Mouse (Mus musculus): ENCODE measurements around the gene Csf1. TPM values are rescaled to one million over a fixed set of nuclear protein-coding genes. Genes with fewer than 3 reads are reported as not detected.

The Csf1 gene
- total RNA-seq, 2 experiments from 2014 or later, result 15.6 to 18.3 TPM

GRCm38 (mm10) chr3:107703675-107704370 lies 56.4 kb downstream of the Csf1 start:
- DNase-seq, result peak; percentile 42

- no peak for DNase-seq
Observed at GRCm38 (mm10) chr3:107701767-107702394, 58.4 kb downstream of the Csf1 start.

- no peak for DNase-seq
Observed at GRCm38 (mm10) chr3:107700625-107701024, 59.6 kb downstream of the Csf1 start.

- peak; percentile 28 for DNase-seq
Observed at GRCm38 (mm10) chr3:107696910-107697309, 63.4 kb downstream of the Csf1 start.

- peak; percentile 99 for DNase-seq
Observed at GRCm38 (mm10) chr3:107695948-107696881, 64.1 kb downstream of the Csf1 start, which contains the start of gene Ahcyl1. Gene Ahcyl1 (minus strand): TSS chr3:107696560.

GRCm38 (mm10) chr3:107695219-107695947 lies 64.9 kb downstream of the Csf1 start:
- DNase-seq, result peak; percentile 64

GRCm38 (mm10) chr3:107694256-107694900 lies 65.9 kb downstream of the Csf1 start:
- DNase-seq, result no peak

Other genes with a start within 250 kb of the Csf1 start
- gene Slc6a17, start 242.5 kb downstream of the Csf1 start, total RNA-seq (2021), result 1 to 10 TPM; 2.5 to 3.7 TPM
- not detected for gene Ubl4b, start 205.4 kb downstream of the Csf1 start, total RNA-seq (2021)
- not detected for gene Alx3, start 165.4 kb downstream of the Csf1 start, total RNA-seq (2021)
- gene Gm10961, start 129.1 kb downstream of the Csf1 start, total RNA-seq (2021), result not detected
- 10 to 100 TPM; 30.2 to 36.4 TPM for gene Strip1, start 128.8 kb downstream of the Csf1 start, total RNA-seq (2021)
- gene Ahcyl1, start 63.9 kb downstream of the Csf1 start, total RNA-seq (2021), result 100 to 1,000 TPM; 249 to 285 TPM
- not detected for gene Eps8l3, start 116.8 kb upstream of the Csf1 start, total RNA-seq (2021)
- gene Gstm5, start 135.4 kb upstream of the Csf1 start, total RNA-seq (2021), result 10 to 100 TPM; 30.1 to 32.3 TPM
- 10 to 100 TPM; 43.1 to 44.0 TPM for gene Gstm7, start 171.3 kb upstream of the Csf1 start, total RNA-seq (2021)
- gene Gstm6, start 183.3 kb upstream of the Csf1 start, total RNA-seq (2021), result 1 to 10 TPM; 3.9 to 5.6 TPM
- under 1 TPM; 0.39 to 0.51 TPM for gene Gstm3, start 208.8 kb upstream of the Csf1 start, total RNA-seq (2021)
- 100 to 1,000 TPM in 1 of 2 experiments, 10 to 100 TPM in 1; 95.5 to 101 TPM for gene Gstm2, start 226.0 kb upstream of the Csf1 start, total RNA-seq (2021)

Data from adrenal gland, postnatal 10 days (tissue).